Mouse (Mus musculus) retina, postnatal 7 days (tissue): ENCODE results near the gene Arf1.

Experiments
- DNase-seq: peaks from one replicate; pipeline ENCODE4 v3.0.0-alpha.2; 2012; ENCODE audit warnings: low read depth, low spot score

Arf1 gene

DNA sequence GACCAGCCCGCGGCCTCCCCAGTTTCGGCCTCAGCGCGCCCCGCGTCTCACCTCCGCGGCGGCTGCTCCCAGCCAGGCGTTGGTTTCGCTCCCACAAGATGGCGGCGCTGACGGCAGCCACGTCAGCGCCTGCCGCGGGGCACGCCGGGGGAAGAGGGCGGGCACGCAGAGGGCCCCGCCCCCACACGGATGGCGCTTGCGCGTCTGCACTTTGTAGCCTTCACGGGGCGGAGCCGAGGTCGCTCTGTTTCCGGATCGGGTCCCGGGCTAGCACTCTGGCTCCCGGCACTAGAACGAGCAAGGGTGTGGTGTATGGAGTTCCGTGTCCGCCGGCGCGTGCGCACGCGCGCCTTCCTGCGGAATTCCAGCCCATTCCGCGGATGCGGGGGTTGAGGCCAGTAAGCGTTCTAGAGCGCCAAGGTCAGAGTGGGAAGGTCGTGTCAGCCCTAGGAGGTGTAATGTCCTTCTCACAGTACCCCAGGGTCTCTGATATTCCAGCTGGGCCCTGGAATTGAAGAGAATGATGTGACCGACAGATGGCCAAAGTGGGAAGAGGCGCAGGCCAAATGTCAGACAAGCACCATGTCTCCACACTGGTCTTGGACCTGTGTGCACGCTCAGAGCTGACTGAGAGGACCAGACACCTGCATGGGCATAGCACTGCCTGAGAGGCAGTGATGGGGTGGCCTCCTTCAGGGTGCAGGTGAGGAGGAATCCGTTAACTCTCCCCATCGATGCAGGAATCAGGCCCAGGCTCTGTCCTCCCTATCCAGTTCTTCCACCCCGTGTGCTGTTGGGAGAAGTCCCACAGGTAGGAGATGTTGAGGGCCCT is at the start of gene Arf1:
Arf1 (minus strand) TSS at position 149 of the 832 bp plus-strand sequence.
- peak; percentile 92 for DNase-seq

GRCm38 (mm10) chr11:59276877-59277276 is 48.8 kb upstream of the Arf1 start:
- DNase-seq, result no peak

DNA sequence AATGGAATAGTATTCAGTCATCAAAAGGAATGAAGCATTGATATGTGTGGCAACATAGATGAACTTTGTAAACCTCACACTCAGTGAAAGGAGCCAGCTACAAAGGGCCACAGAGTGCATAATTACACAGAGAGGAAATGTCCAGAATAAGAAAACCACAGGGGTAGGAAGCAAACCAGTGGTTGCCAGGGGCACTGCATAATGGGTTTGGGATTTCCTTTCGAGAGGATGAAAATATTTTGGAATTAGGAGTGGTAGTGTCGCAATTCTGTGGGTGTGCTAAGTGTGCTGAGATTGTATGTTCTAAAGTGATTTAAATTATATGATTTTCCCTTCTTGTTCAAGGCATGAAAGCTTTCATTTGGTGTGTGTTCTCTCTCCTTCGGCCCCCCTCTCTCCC is 46.1 kb upstream of the Arf1 start:
- DNase-seq, result no peak

DNA sequence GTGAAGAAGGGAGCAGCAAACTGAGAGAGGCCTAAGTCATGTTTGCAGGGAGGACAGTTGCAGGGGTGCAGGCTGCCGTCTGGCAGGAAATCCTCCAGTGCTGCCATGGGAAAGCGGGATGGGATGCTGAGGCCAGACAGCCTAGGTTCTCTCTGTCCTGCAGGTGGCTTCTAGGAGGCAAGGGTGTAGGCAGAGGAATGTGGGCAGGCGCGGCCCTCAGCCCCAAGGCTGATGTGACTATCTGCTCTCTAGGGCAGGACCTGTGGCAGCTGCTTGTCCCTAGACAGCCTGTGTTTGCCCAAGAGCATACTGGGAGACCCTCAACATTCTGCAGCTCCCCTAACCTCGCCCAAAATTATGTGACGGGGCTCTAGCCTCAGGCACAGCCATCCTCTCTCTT is 38.7 kb upstream of the Arf1 start:
- no peak for DNase-seq

DNA sequence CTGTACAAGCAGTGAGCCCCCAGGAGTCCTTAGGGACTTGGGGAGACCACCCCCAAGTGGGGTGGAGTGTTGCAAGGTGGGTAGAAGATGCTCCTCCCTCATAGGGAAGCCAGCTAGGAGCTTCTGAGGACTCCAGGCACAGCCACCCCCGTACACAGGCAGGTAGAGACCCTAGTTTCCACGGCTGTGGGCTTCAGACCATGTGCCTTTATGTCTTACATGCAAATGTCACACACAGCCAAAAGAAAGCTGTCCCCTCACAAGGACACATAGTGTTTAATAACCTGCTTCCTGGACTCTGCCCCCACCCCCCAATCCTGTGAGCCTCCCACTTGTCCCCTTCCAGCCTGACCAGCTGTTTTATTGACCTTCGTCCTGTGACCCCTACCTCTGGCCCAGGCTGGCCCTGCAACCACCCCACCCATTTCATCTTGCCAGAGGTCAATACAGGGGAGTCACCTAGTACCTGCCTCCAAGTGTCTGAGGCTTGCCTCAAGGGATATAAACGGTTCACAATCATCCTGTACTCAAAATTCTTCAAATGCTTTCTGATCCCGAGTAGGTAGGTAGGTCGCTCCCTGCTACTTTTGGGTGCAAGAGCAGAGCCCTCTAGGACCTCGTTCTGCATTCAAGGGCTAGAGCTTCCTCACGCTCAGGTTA is 37.2 kb upstream of the Arf1 start:
- no peak for DNase-seq

GRCm38 (mm10) chr11:59264593-59264992 is 36.5 kb upstream of the Arf1 start:
- DNase-seq, result no peak

GRCm38 (mm10) chr11:59263870-59264563 is 35.9 kb upstream of the Arf1 start:
- peak; percentile 38 for DNase-seq

- no peak for DNase-seq
These were observed 34.2 kb upstream of the Arf1 start for GRCm38 (mm10) chr11:59262308-59262707.

GRCm38 (mm10) chr11:59260706-59261493 is 32.8 kb upstream of the Arf1 start:
- DNase-seq, result no peak

DNA sequence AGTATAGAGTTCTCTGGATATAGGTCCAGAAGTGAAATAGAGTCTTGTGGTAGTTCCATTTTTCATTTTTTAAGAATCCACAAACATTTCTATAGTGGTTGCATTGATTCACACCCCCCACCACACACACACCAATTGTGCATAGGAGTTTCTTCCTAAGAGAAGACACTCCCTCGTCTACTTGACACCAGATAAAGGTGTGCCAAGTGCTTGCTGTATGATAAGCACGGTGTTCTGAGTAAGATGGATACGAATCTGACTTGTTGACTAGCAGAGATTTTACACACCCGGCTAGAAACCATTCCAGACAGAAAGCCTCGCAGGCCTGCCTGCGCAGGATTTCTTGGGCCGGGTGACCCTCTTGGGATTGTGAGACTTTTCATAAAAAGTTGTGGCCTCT is 31.6 kb upstream of the Arf1 start:
- DNase-seq, result no peak

- DNase-seq, result no peak
These were observed 20.0 kb upstream of the Arf1 start for GRCm38 (mm10) chr11:59248101-59248500.

GRCm38 (mm10) chr11:59243856-59244255 is 15.8 kb upstream of the Arf1 start:
- DNase-seq, result no peak

GRCm38 (mm10) chr11:59241841-59242240 is 13.8 kb upstream of the Arf1 start:
- no peak for DNase-seq

DNA sequence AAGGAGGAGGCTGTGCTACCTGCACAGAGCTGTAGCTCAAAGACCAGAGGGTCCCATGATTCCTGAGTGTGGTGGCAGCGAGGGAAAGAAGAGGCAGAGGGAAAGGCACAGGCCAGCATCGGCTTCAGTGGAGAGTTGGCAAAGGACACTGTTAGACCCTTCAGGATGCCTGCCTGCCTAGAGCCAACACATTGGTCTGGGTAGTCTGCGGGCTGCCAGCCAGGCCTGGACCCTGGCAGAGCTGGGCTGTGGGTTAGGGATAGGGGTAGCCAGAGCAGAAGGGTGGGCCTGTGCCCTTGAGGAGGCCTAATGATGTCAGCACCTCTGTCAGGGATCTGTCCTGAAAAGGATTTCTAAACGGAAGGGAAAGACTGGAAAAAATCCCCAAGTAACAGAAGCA is 11.7 kb upstream of the Arf1 start:
- DNase-seq, result no peak

GRCm38 (mm10) chr11:59239428-59239785 is 11.3 kb upstream of the Arf1 start:
- no peak for DNase-seq

DNA sequence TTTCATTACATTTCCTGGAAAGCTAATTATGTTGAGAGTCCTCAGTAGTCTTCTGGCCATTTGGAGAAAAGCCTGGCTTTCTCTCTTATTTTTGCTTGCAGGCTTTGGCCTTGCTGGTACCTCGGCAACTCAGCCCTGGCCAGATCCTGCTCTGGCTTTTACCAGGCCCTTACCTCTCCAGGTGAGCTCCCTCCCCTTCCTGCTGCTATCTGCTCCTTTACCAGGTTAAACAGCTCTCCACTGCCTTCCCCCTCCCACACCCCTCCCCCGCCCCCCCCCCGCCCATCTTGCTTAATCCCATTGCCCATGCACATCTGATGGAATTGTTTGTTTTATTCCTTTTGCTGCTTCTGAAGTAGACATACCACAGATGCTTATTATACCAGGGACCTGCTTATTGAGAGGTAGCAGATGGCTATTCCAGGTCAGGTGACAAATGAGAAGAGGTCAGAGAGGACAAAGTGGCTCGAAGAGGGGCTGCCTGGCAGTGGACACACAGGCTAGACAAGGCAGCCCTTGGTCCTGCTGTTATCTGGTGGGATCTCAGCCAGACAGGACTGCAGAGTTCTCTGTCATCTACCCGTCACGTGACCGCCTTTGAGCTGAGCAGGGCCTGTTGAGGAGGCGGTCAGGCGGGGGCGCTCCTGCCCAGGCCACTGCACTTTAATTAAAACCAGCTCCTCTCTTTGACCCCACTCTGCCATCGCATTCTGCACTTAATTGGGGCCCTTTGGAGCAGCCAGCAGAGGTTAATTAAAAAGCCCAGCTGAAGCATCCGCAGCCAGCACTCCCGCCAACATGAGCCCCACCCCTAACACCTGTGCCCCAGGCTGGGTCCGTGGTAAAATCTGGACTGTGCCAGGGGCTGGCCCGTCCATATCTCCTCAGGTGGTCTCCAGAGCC is 10.7 kb upstream of the Arf1 start:
- DNase-seq, result peak; percentile 55

- no peak for DNase-seq
These were observed 4.7 kb upstream of the Arf1 start for GRCm38 (mm10) chr11:59232797-59233196.

DNA sequence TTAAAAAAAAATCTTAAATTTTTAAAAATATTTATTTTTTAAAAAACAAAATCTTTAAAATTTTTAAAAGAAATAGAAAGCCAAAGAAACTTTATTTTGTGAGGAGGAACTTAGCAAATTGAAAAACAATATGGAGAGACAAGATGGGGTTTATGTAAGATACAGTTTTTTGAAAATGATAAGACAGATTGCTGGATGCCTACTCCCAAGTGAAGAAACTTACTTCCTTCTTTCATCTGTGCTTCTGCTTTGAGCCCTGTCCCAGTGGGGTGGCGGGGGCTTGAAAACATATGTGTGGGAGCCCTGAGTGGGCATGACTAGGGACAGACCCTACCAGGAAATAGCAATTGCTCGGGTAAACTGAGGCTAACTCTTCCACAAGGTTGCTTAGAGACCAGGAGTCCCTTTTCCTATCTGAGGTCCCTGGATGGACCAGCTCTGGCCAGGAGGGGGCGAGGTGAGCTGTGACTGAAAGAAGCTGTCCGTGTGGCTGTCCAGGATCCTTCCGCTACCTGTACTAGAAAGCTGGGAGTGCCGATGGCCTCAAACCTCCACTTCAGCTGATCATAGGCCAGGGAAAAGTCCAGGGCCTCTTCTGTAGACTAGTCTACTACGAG is 2.2 kb upstream of the Arf1 start:
- no peak for DNase-seq

DNA sequence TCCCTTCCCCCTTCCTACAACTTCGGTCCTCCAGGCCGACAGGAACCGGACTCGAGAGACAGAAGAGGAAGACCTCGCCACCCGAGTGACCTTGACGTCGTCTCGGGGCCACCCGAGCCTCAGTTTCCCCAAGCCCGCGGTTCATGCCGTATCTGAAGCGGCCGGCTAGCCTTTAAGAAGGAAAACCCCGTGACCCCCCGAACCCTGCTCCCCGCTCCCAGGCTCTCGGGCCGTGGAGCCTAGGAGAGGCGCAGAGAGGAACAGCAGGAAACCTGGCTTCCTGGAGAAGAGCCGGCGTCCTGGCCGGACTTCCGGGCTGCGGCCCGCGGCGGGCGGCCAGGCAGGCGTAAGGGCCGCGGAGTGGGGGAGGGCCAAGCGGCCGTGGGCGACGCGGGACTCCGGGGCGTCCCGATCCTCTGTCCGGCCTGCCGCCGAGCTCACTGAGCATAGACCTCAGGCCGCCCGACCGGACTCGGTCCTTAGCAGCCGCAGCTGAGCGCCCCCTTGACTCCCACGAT is 407 bp downstream of the Arf1 start:
- DNase-seq, result no peak
